Mouse (Mus musculus) myocyte (in vitro differentiated cells): ENCODE measurements at regions not wholly inside any gene's neighbourhood (a gene's known extent, or its start where the extent isn't known, plus 50 kb on each side); places are given as distances from the start of the nearest gene placed in this dataset.

Experiments used
- CEBPB ChIP-seq: IDR thresholded peaks from 2 replicates; pipeline ENCODE4 v1.6.1; 2011; ENCODE audit warnings: mild to moderate bottlenecking, moderate library complexity; ENCODE audit not compliant: poor library complexity, insufficient read depth, severe bottlenecking
- MAX ChIP-seq: IDR thresholded peaks from one replicate; pipeline ENCODE4 v1.6.1; 2011; ENCODE audit warnings: low read depth, mild to moderate bottlenecking, control low read depth
- MYOD1 ChIP-seq, 3 experiments: IDR thresholded peaks; one replicate each; pipeline ENCODE4 v1.6.1; 2011; ENCODE audit warnings: control low read depth in 2 of 3, low read depth in 2 of 3, mild to moderate bottlenecking in 2 of 3, moderate library complexity in 1 of 3; ENCODE audit not compliant: insufficient read length in 2 of 3, control insufficient read depth in 1 of 3
- POLR2A ChIP-seq: IDR thresholded peaks from one replicate; pipeline ENCODE4 v1.6.1; 2011; ENCODE audit warnings: low read depth, mild to moderate bottlenecking, control low read depth, moderate library complexity; ENCODE audit not compliant: insufficient read length
- POLR2AphosphoS2 ChIP-seq: IDR thresholded peaks from one replicate; pipeline ENCODE4 v1.6.1; 2011; ENCODE audit warnings: low read depth, control low read depth; ENCODE audit not compliant: insufficient read length
- TCF12 ChIP-seq: IDR thresholded peaks from one replicate; pipeline ENCODE4 v1.6.1; 2011; ENCODE audit warnings: mild to moderate bottlenecking, control low read depth; ENCODE audit not compliant: poor library complexity, insufficient read depth, severe bottlenecking

GRCm38 (mm10) chr1:75812471-75812870 is 266.4 kb downstream of the Slc4a3 start:
- TF ChIP-seq POLR2A (no peak), MAX (no peak), TCF12 (no peak), CEBPB (no peak), POLR2AphosphoS2 (no peak), MYOD1 (IDR thresholded peaks at IDR 0.05; ENCODE audit: control insufficient read depth in 1 of 3, insufficient read length in 2 of 3, low read depth in 2 of 3) (no peak)
